Mouse (Mus musculus) ES-Bruce4 (cell line): ENCODE measurements around the gene Ahdc1. TPM values are rescaled to one million over a fixed set of nuclear protein-coding genes. Genes with fewer than 3 reads are reported as not detected.

Source experiments
- H3K27ac ChIP-seq: 2 replicates; pipeline ENCODE4 v1.5.1; 2012; ENCODE audit warnings: low read length, inconsistent platforms; ENCODE audit not compliant: insufficient read depth
- H3K27me3 ChIP-seq: 2 replicates; pipeline ENCODE4 v1.6.1; 2012; ENCODE audit warnings: mild to moderate bottlenecking, low read length, inconsistent platforms; ENCODE audit not compliant: control insufficient read depth, poor library complexity, insufficient read depth, severe bottlenecking
- H3K36me3 ChIP-seq: 2 replicates; pipeline ENCODE4 v1.6.1; 2012; ENCODE audit warnings: inconsistent platforms, mild to moderate bottlenecking, low read length, moderate library complexity; ENCODE audit not compliant: control insufficient read depth, poor library complexity, insufficient read depth, severe bottlenecking
- H3K4me1 ChIP-seq: one replicate; pipeline ENCODE4 v1.8.1; 2011; ENCODE audit warnings: low read length; ENCODE audit not compliant: control insufficient read depth, insufficient read depth
- H3K4me3 ChIP-seq: 2 replicates; pipeline ENCODE4 v1.5.1; 2011; ENCODE audit warnings: low read depth, mild to moderate bottlenecking, low read length
- H3K9ac ChIP-seq: 2 replicates; pipeline ENCODE4 v1.6.1; 2012; ENCODE audit warnings: low read depth, mild to moderate bottlenecking, inconsistent platforms; ENCODE audit not compliant: poor library complexity, severe bottlenecking
- H3K9me3 ChIP-seq: replicated peaks from 2 replicates; pipeline ENCODE4 v1.6.1; 2012; ENCODE audit warnings: mild to moderate bottlenecking, low read length, inconsistent platforms; ENCODE audit not compliant: control insufficient read depth, poor library complexity, insufficient read depth, severe bottlenecking
- CTCF ChIP-seq: IDR thresholded peaks from one replicate; pipeline ENCODE4 v1.8.1; 2011; ENCODE audit warnings: low read depth, low read length
- EP300 ChIP-seq: IDR thresholded peaks from 2 replicates; pipeline ENCODE4 v1.6.1; 2011; ENCODE audit warnings: low read depth, low read length; ENCODE audit not compliant: insufficient read depth
- POLR2A ChIP-seq: IDR thresholded peaks from one replicate; pipeline ENCODE4 v1.8.1; 2011; ENCODE audit warnings: low read length; ENCODE audit not compliant: insufficient read depth
- polyA plus RNA-seq: library from polyadenylated mRNA; stranded (reverse); fragments of >200 nt; gene quantifications from 2 replicates; pipeline ENCODE4 v1.2.4, GENCODE M21; 2011; ENCODE audit warnings: low read depth; ENCODE audit not compliant: missing spikeins, insufficient read depth, insufficient read length

Gene Ahdc1
- polyA plus RNA-seq, 1 experiment = 88.2 TPM

DNA sequence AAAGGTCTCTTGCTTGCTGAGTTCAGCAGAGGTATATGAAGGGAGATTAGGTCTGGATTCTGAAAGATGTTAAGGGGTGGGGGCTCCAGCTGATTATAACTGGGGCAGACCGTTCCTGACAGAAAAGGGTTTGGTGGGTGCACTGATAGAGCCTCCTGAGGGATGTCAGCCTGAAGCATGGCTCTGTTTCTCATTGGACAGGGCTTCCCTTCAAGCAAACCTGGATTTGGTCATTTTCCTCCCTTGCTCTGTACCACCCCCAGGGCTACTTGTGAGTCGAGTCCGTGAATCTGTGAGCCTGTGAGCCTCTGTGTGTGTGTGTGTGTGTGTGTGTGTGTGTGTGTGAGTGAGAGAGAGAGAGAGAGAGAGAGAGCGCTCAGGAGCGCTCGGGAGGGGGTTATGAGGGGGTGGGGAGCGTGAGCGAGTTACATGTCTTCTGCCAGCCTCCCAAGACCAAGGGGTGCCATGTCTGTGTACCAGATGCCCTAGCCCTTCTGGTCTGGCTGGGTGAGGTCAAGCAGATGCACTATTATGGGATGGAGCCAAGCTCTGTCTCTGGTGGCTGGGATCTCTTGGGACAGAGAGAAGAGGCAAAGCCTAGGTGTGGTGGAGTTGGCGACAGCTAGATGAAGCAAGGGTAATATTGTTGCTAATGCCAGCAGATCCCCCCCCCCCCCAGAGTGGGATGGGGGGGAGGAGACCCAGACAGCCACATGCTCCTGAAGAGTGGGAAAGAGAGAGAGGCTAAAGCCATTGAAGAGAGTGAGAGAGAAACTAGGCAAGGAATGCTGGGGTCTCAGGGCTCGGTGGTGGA lies 4.0 kb downstream of the Ahdc1 start:
- Histone ChIP-seq H3K4me3 (no peak overlapping the region), H3K27ac (no peak overlapping the region)

GRCm38 (mm10) chr4:133015710-133016651 lies 4.9 kb downstream of the Ahdc1 start:
- H3K4me1 ChIP-seq = peaks cover 12% of the 10 kb centered on the region
- TF ChIP-seq EP300 (no peak), POLR2A (no peak), CTCF (peak; percentile 36)
- no peaks in the 10 kb centered on the region for H3K9me3 ChIP-seq
- H3K27me3 ChIP-seq = no peaks in the 10 kb centered on the region
- no peaks in the 10 kb centered on the region for H3K36me3 ChIP-seq
- no peak overlapping the region for H3K9ac ChIP-seq
- H3K4me3 ChIP-seq = no peak overlapping the region
- no peak overlapping the region for H3K27ac ChIP-seq

More for the DNA sequence above, 4.0 kb downstream of the Ahdc1 start:
- Histone ChIP-seq H3K27me3 (no peaks in the 10 kb centered on the region), H3K36me3 (no peaks in the 10 kb centered on the region), H3K4me1 (peaks cover 9% of the 10 kb centered on the region), H3K9me3 (no peaks in the 10 kb centered on the region), H3K9ac (no peak overlapping the region)
- no peak for TF ChIP-seq CTCF
- TF ChIP-seq POLR2A = no peak
- no peak for TF ChIP-seq EP300

- Histone ChIP-seq H3K4me1 (peaks cover 14% of the 10 kb centered on the region), H3K9ac (no peak overlapping the region), H3K27me3 (no peaks in the 10 kb centered on the region), H3K27ac (no peak overlapping the region), H3K36me3 (no peaks in the 10 kb centered on the region), H3K9me3 (no peaks in the 10 kb centered on the region), H3K4me3 (no peak overlapping the region)
- TF ChIP-seq CTCF = no peak
- TF ChIP-seq EP300 = no peak
- no peak for TF ChIP-seq POLR2A
Observed at GRCm38 (mm10) chr4:133016677-133017415, 5.8 kb downstream of the Ahdc1 start.

DNA sequence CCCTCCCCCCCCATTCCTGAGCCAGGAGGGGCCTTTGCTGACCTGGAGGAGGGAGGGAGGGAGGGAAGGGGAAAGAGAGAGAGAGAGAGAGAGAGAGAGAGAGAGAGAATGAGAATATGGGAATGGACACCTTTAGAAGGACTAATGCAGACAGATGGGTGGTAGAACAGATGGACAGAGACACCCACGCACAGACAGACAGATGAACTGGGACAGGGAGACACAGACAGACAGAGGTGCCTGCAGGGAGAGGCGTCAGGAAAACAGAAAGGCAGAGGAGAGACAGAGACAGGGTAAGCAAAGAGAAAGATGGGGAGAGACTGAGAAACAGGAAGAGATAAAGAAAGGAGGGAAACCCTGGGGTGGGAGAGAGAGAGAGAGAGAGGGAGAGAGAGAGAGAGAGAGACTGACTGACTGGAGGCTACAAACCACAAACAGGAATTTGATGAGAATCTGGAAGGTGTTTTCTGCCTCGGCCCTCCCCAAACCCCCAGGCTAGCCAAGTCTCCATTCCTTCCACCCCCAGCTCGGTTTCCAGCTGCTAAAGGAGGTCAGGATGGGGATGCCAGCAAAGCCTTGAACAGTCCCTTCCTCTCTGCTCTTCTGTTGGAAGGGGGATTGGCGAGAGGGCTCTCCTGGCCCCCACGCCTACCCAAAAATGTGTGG lies 6.7 kb downstream of the Ahdc1 start:
- Histone ChIP-seq H3K27me3 (no peaks in the 10 kb centered on the region), H3K4me3 (no peak overlapping the region), H3K36me3 (no peaks in the 10 kb centered on the region), H3K4me1 (peaks cover 18% of the 10 kb centered on the region), H3K9me3 (no peaks in the 10 kb centered on the region), H3K27ac (no peak overlapping the region), H3K9ac (no peak overlapping the region)
- TF ChIP-seq POLR2A (no peak), CTCF (no peak), EP300 (no peak)

- Histone ChIP-seq H3K9ac (no peak overlapping the region), H3K27ac (no peak overlapping the region), H3K4me1 (peaks cover 20% of the 10 kb centered on the region), H3K27me3 (no peaks in the 10 kb centered on the region), H3K4me3 (no peak overlapping the region), H3K36me3 (no peaks in the 10 kb centered on the region), H3K9me3 (no peaks in the 10 kb centered on the region)
- TF ChIP-seq CTCF (no peak), POLR2A (no peak), EP300 (no peak)
Observed at GRCm38 (mm10) chr4:133018263-133018798, 7.3 kb downstream of the Ahdc1 start.
